Mouse (Mus musculus): ENCODE data around the gene Idh3g. TPM values are rescaled to one million over a fixed set of nuclear protein-coding genes. Genes with fewer than 3 reads are reported as not detected.

The Idh3g gene
- polyA plus RNA-seq, 1 experiment from 2014 or later = 296 TPM

- H3K9ac ChIP-seq (replicated peaks; ENCODE audit: low read length) = no peak overlapping the region
- H3K4me3 ChIP-seq (ENCODE audit: low read length) = no peak overlapping the region
- no peak for ATAC-seq (ENCODE audit: low FRiP score, low TSS enrichment)
- H3K4me2 ChIP-seq (replicated peaks; ENCODE audit: low read depth, low read length) = no peak overlapping the region
- 43% methylated on average over 1 of the region's 1 CpGs for WGBS
- peaks cover 6% of the 10 kb centered on the region; the same call in 1 of the 2 replicates for H3K36me3 ChIP-seq (ENCODE audit: insufficient read depth, low read length)
- H3K27me3 ChIP-seq (ENCODE audit: insufficient read depth, low read length) = 0 out of 2 replicates have a peak, but pooled peaks cover 3% of the 10 kb centered on the region
- no peaks in the 10 kb centered on the region for H3K4me1 ChIP-seq (ENCODE audit: insufficient read depth, low read length)
- no peak overlapping the region for H3K27ac ChIP-seq (ENCODE audit: low read length)
- no peaks in the 10 kb centered on the region for H3K9me3 ChIP-seq (ENCODE audit: low read length)
Measured at GRCm38 (mm10) chrX:73793505-73793904, 6.8 kb upstream of the Idh3g start.

GRCm38 (mm10) chrX:73793039-73793438 lies 6.3 kb upstream of the Idh3g start:
- H3K36me3 ChIP-seq (ENCODE audit: insufficient read depth, low read length) = peaks cover 6% of the 10 kb centered on the region; the same call in 1 of the 2 replicates
- H3K27me3 ChIP-seq (ENCODE audit: insufficient read depth, low read length) = 0 out of 2 replicates have a peak, but pooled peaks cover 3% of the 10 kb centered on the region
- H3K4me3 ChIP-seq (ENCODE audit: low read length) = no peak overlapping the region
- no peak overlapping the region for H3K4me2 ChIP-seq (replicated peaks; ENCODE audit: low read depth, low read length)
- H3K9me3 ChIP-seq (ENCODE audit: low read length) = no peaks in the 10 kb centered on the region
- 0 out of 2 replicates have a peak, but pooled peaks cover 4% of the 10 kb centered on the region for H3K4me1 ChIP-seq (ENCODE audit: insufficient read depth, low read length)
- no peak for ATAC-seq (ENCODE audit: low FRiP score, low TSS enrichment)
- H3K9ac ChIP-seq (replicated peaks; ENCODE audit: low read length) = no peak overlapping the region
- no peak overlapping the region for H3K27ac ChIP-seq (ENCODE audit: low read length)

GRCm38 (mm10) chrX:73788501-73788900 lies 1.8 kb upstream of the Idh3g start:
- H3K27me3 ChIP-seq (ENCODE audit: insufficient read depth, low read length) = no peaks in the 10 kb centered on the region; the same call in 1 of the 2 replicates
- peak overlapping the region; percentile 60 for H3K4me2 ChIP-seq (replicated peaks; ENCODE audit: low read depth, low read length)
- peaks cover 6% of the 10 kb centered on the region; the same call in 1 of the 2 replicates for H3K36me3 ChIP-seq (ENCODE audit: insufficient read depth, low read length)
- no peak for ATAC-seq (ENCODE audit: low FRiP score, low TSS enrichment)
- 94% methylated on average over 1 of the region's 1 CpGs for WGBS
- H3K4me3 ChIP-seq (ENCODE audit: low read length) = no peak overlapping the region
- H3K9me3 ChIP-seq (ENCODE audit: low read length) = no peaks in the 10 kb centered on the region
- no peak overlapping the region; the same call in 1 of the 2 replicates for H3K9ac ChIP-seq (replicated peaks; ENCODE audit: low read length)
- 0 out of 2 replicates have a peak, but pooled peaks cover 7% of the 10 kb centered on the region for H3K4me1 ChIP-seq (ENCODE audit: insufficient read depth, low read length)
- H3K27ac ChIP-seq (ENCODE audit: low read length) = no peak overlapping the region

GRCm38 (mm10) chrX:73787225-73787558 lies 495 bp upstream of the Idh3g start:
- no peaks in the 10 kb centered on the region for H3K9me3 ChIP-seq (ENCODE audit: low read length)
- H3K9ac ChIP-seq (replicated peaks; ENCODE audit: low read length) = peak overlapping the region; percentile 84
- H3K4me1 ChIP-seq (ENCODE audit: insufficient read depth, low read length) = 0 out of 2 replicates have a peak, but pooled peaks cover 7% of the 10 kb centered on the region
- ATAC-seq (ENCODE audit: low FRiP score, low TSS enrichment) = peak; percentile 49
- H3K4me2 ChIP-seq (replicated peaks; ENCODE audit: low read depth, low read length) = peak overlapping the region; percentile 60
- H3K27ac ChIP-seq (ENCODE audit: low read length) = peak overlapping the region; percentile 68
- peak overlapping the region; percentile 70 for H3K4me3 ChIP-seq (ENCODE audit: low read length)
- no peaks in the 10 kb centered on the region; the same call in 1 of the 2 replicates for H3K27me3 ChIP-seq (ENCODE audit: insufficient read depth, low read length)
- H3K36me3 ChIP-seq (ENCODE audit: insufficient read depth, low read length) = peaks cover 6% of the 10 kb centered on the region; the same call in 1 of the 2 replicates
- WGBS = 8% methylated on average over 21 of the region's 22 CpGs

GRCm38 (mm10) chrX:73785666-73786065 lies 1.0 kb downstream of the Idh3g start:
- H3K36me3 ChIP-seq (ENCODE audit: insufficient read depth, low read length) = peaks cover 13% of the 10 kb centered on the region; the same call in 1 of the 2 replicates
- peak overlapping the region; percentile 74 for H3K9ac ChIP-seq (replicated peaks; ENCODE audit: low read length)
- peak overlapping the region; percentile 93 for H3K27ac ChIP-seq (ENCODE audit: low read length)
- H3K4me3 ChIP-seq (ENCODE audit: low read length) = peak overlapping the region; percentile 70
- no peaks in the 10 kb centered on the region; the same call in 1 of the 2 replicates for H3K27me3 ChIP-seq (ENCODE audit: insufficient read depth, low read length)
- peak overlapping the region; percentile 63 for H3K4me2 ChIP-seq (replicated peaks; ENCODE audit: low read depth, low read length)
- no peaks in the 10 kb centered on the region for H3K9me3 ChIP-seq (ENCODE audit: low read length)
- ATAC-seq (ENCODE audit: low FRiP score, low TSS enrichment) = no peak
- 0 out of 2 replicates have a peak, but pooled peaks cover 7% of the 10 kb centered on the region for H3K4me1 ChIP-seq (ENCODE audit: insufficient read depth, low read length)

GRCm38 (mm10) chrX:73782227-73782626 lies 4.5 kb downstream of the Idh3g start:
- Histone ChIP-seq H3K27me3 (ENCODE audit: insufficient read depth, low read length) (no peaks in the 10 kb centered on the region), H3K9ac (replicated peaks; ENCODE audit: low read length) (no peak overlapping the region), H3K4me3 (ENCODE audit: low read length) (no peak overlapping the region), H3K27ac (ENCODE audit: low read length) (no peak overlapping the region), H3K4me2 (replicated peaks; ENCODE audit: low read depth, low read length) (no peak overlapping the region), H3K4me1 (ENCODE audit: insufficient read depth, low read length) (no peaks in the 10 kb centered on the region), H3K36me3 (ENCODE audit: insufficient read depth, low read length) (peaks cover 28% of the 10 kb centered on the region), H3K9me3 (ENCODE audit: low read length) (no peaks in the 10 kb centered on the region)
- no peak for ATAC-seq (ENCODE audit: low FRiP score, low TSS enrichment)
- WGBS = 81% methylated on average over 3 of the region's 3 CpGs

GRCm38 (mm10) chrX:73774802-73775483 lies 11.8 kb downstream of the Idh3g start:
- Histone ChIP-seq H3K9ac (replicated peaks; ENCODE audit: low read length) (no peak overlapping the region), H3K4me2 (replicated peaks; ENCODE audit: low read depth, low read length) (no peak overlapping the region), H3K4me3 (ENCODE audit: low read length) (no peak overlapping the region), H3K27ac (ENCODE audit: low read length) (peak overlapping the region; percentile 24; the same call in 1 of the 2 replicates), H3K9me3 (ENCODE audit: low read length) (no peaks in the 10 kb centered on the region), H3K27me3 (ENCODE audit: insufficient read depth, low read length) (no peaks in the 10 kb centered on the region; the same call in 1 of the 2 replicates), H3K4me1 (ENCODE audit: insufficient read depth, low read length) (0 out of 2 replicates have a peak, but pooled peaks cover 8% of the 10 kb centered on the region), H3K36me3 (ENCODE audit: insufficient read depth, low read length) (peaks cover 12% of the 10 kb centered on the region)
- 79% methylated on average over 10 of the region's 10 CpGs for WGBS
- peak; percentile 72 for ATAC-seq (ENCODE audit: low FRiP score, low TSS enrichment)

GRCm38 (mm10) chrX:73774168-73774760 lies 12.4 kb downstream of the Idh3g start, which contains the start of gene Srpk3:
Gene Srpk3 (plus strand): TSS chrX:73774405.
- Histone ChIP-seq H3K27ac (ENCODE audit: low read length) (peak within 1 kb of the TSS; percentile 61; the same call in 1 of the 2 replicates), H3K4me3 (ENCODE audit: low read length) (no peak within 1 kb of the TSS), H3K27me3 (ENCODE audit: insufficient read depth, low read length) (no peaks in the 10 kb centered on the region; the same call in 1 of the 2 replicates), H3K4me1 (ENCODE audit: insufficient read depth, low read length) (0 out of 2 replicates have a peak, but pooled peaks cover 8% of the 10 kb centered on the region), H3K36me3 (ENCODE audit: insufficient read depth, low read length) (peaks cover 5% of the 10 kb centered on the region), H3K4me2 (replicated peaks; ENCODE audit: low read depth, low read length) (no peak within 1 kb of the TSS; the same call in 1 of the 2 replicates), H3K9ac (replicated peaks; ENCODE audit: low read length) (no peak within 1 kb of the TSS), H3K9me3 (ENCODE audit: low read length) (no peaks in the 10 kb centered on the region)
- peak; percentile 37; the same call in 1 of the 2 replicates for ATAC-seq (ENCODE audit: low FRiP score, low TSS enrichment)
- 48% methylated on average over 9 of the region's 9 CpGs for WGBS

GRCm38 (mm10) chrX:73767267-73767666 lies 19.4 kb downstream of the Idh3g start:
- 69% methylated on average over 9 of the region's 9 CpGs for whole genome bisulfite sequencing
- no peaks in the 10 kb centered on the region for H3K36me3 ChIP-seq (ENCODE audit: insufficient read depth, low read length)
- no peak overlapping the region for H3K27ac ChIP-seq (ENCODE audit: low read length)
- no peak overlapping the region for H3K4me3 ChIP-seq (ENCODE audit: low read length)
- no peak overlapping the region for H3K4me2 ChIP-seq (replicated peaks; ENCODE audit: low read depth, low read length)
- no peak overlapping the region for H3K9ac ChIP-seq (replicated peaks; ENCODE audit: low read length)
- H3K9me3 ChIP-seq (ENCODE audit: low read length) = no peaks in the 10 kb centered on the region
- H3K27me3 ChIP-seq (ENCODE audit: insufficient read depth, low read length) = no peaks in the 10 kb centered on the region
- no peak for ATAC-seq (ENCODE audit: low FRiP score, low TSS enrichment)
- H3K4me1 ChIP-seq (ENCODE audit: insufficient read depth, low read length) = no peaks in the 10 kb centered on the region

Data from kidney, embryonic 16.5 days (tissue).